Mouse (Mus musculus): ENCODE data around the gene Plekha6.

DNA sequence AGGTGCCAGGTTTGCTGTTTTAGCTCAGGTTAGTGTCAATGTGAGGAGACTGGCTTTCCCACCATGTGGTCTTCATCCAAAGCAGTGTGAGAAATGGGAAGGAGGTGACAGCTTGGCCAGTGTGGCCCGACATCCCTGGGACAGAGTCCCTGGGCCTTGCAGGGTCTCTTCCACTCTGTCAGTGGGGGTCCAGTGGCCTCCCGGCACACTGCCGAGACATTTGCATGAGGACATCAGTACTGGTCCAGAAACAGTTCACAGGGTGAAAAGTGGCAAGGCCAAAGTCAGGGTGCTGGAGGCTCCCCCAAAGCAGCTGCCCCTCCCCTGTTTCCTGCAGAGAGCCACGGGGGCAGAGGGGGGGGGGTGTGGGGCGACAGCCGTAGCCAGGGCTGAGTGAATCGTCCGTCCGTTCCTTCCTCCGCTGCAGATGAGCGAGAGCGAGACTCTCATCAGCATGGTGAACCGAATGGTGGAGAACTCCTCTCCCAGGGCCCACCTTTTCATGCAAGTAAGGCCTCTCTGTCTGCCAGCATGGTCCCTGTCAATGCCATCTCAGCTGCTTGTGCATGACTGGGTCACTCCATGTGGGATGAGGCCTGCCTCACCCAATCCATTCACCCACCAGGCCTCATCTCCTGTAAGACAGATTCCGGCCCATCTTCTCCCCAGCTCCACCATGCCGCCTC lies 115.1 kb downstream of the Plekha6 start:
- TF ChIP-seq CTCF (IDR thresholded peaks at IDR 0.05; ENCODE audit: control insufficient read depth, insufficient read depth, low read length) (no peak), POLR2A (IDR thresholded peaks at IDR 0.05; ENCODE audit: borderline replicate concordance, control insufficient read depth, low read depth, low read length) (no peak)
